20 mouse cellular contexts compared by ENCODE assay signal in the genomic region with DNA sequence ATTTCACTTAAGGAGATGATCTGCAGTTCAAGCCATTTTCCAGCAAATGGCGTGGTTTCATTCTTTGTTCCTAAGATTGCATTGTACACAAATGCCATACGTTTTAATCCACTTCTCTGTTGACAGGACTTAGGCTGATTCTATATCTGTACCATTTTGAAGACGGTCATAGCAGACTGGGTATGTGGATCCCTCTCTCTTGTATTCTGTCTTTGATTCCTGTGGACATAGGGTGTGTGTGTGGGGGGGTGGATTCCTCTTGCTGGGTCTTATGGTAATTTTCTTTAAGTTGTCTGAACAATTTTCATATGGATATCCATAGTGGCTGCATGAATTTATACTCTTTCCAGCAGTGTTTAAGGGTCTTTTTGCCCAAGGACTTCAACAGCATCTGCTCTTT.
DNase-seq lines count a peak whose midpoint lies in the region; ATAC-seq and TF ChIP-seq lines count a peak whose summit lies in the region.
"Had no signal": no experiment of that assay in that cellular context is flagged by ENCODE, and none has a peak within 500 bp of the region (broad histone marks: within the 10 kb centered on the region; RNA-seq: fewer than 3 reads in every experiment).

No protein-coding gene starts in this region.

- no peaks in the 10 kb centered on the region for H3K4me1 ChIP-seq in hindbrain, embryonic 12.5 days
- H3K4me1 ChIP-seq in hindbrain, postnatal 0 days (ENCODE audit: insufficient read depth, low read length) = no peaks in the 10 kb centered on the region
- no peaks in the 10 kb centered on the region for H3K4me1 ChIP-seq in midbrain, embryonic 12.5 days
- no peaks in the 10 kb centered on the region for H3K4me1 ChIP-seq in midbrain, embryonic 10.5 days
- no peaks in the 10 kb centered on the region for H3K4me1 ChIP-seq in midbrain, embryonic 14.5 days (ENCODE audit: control insufficient read depth, insufficient read depth, low read length)
- H3K4me1 ChIP-seq: embryonic facial prominence, embryonic 10.5 days; embryonic facial prominence, embryonic 12.5 days; forebrain, embryonic 13.5 days; forebrain, embryonic 15.5 days had no signal

- H3K9me3 ChIP-seq in hindbrain, embryonic 12.5 days (replicated peaks) = no peaks in the 10 kb centered on the region
- no peaks in the 10 kb centered on the region for H3K9me3 ChIP-seq in hindbrain, postnatal 0 days (ENCODE audit: low read length)
- no peaks in the 10 kb centered on the region for H3K9me3 ChIP-seq in midbrain, embryonic 12.5 days
- no peaks in the 10 kb centered on the region for H3K9me3 ChIP-seq in midbrain, embryonic 10.5 days (replicated peaks)
- H3K9me3 ChIP-seq in midbrain, embryonic 14.5 days (ENCODE audit: control insufficient read depth, low read length) = no peaks in the 10 kb centered on the region
- H3K9me3 ChIP-seq: embryonic facial prominence, embryonic 10.5 days; embryonic facial prominence, embryonic 12.5 days; forebrain, embryonic 13.5 days; forebrain, embryonic 15.5 days had no signal

- no peaks in the 10 kb centered on the region for H3K36me3 ChIP-seq in hindbrain, embryonic 12.5 days
- H3K36me3 ChIP-seq in hindbrain, postnatal 0 days (ENCODE audit: insufficient read depth, low read length) = no peaks in the 10 kb centered on the region
- no peaks in the 10 kb centered on the region for H3K36me3 ChIP-seq in midbrain, embryonic 12.5 days
- no peaks in the 10 kb centered on the region for H3K36me3 ChIP-seq in midbrain, embryonic 10.5 days
- no peaks in the 10 kb centered on the region for H3K36me3 ChIP-seq in midbrain, embryonic 14.5 days (ENCODE audit: control insufficient read depth, insufficient read depth, low read length)
- H3K36me3 ChIP-seq: embryonic facial prominence, embryonic 10.5 days; embryonic facial prominence, embryonic 12.5 days; forebrain, embryonic 15.5 days had no signal

- WGBS in hindbrain, embryonic 12.5 days = 69% methylated on average over 3 of the region's 3 CpGs
- 65% methylated on average over 3 of the region's 3 CpGs for WGBS in hindbrain, postnatal 0 days
- WGBS in midbrain, embryonic 12.5 days = 51% methylated on average over 3 of the region's 3 CpGs
- WGBS in midbrain, embryonic 10.5 days = 82% methylated on average over 3 of the region's 3 CpGs
- WGBS in midbrain, embryonic 14.5 days = 28% methylated on average over 3 of the region's 3 CpGs

- H3K4me3 ChIP-seq in hindbrain, embryonic 12.5 days = no peak overlapping the region
- H3K4me3 ChIP-seq in hindbrain, postnatal 0 days (ENCODE audit: low read length) = no peak overlapping the region
- no peak overlapping the region for H3K4me3 ChIP-seq in midbrain, embryonic 12.5 days
- H3K4me3 ChIP-seq in midbrain, embryonic 10.5 days = no peak overlapping the region
- H3K4me3 ChIP-seq in midbrain, embryonic 14.5 days (replicated peaks; ENCODE audit: low read depth, low read length) = no peak overlapping the region
- H3K4me3 ChIP-seq: embryonic facial prominence, embryonic 10.5 days; embryonic facial prominence, embryonic 12.5 days; forebrain, embryonic 13.5 days; forebrain, embryonic 15.5 days had no signal

- H3K27ac ChIP-seq in hindbrain, embryonic 12.5 days = no peak overlapping the region
- no peak overlapping the region for H3K27ac ChIP-seq in hindbrain, postnatal 0 days
- no peak overlapping the region for H3K27ac ChIP-seq in midbrain, embryonic 12.5 days (replicated peaks)
- H3K27ac ChIP-seq in midbrain, embryonic 10.5 days (replicated peaks) = no peak overlapping the region
- no peak overlapping the region for H3K27ac ChIP-seq in midbrain, embryonic 14.5 days (replicated peaks; ENCODE audit: low read depth, low read length)
- H3K27ac ChIP-seq: embryonic facial prominence, embryonic 10.5 days; embryonic facial prominence, embryonic 12.5 days; forebrain, embryonic 13.5 days; forebrain, embryonic 15.5 days had no signal

- DNase-seq in hindbrain, postnatal 0 days (ENCODE audit: low spot score) = no peak
- no peak for DNase-seq in midbrain, embryonic 10.5 days (ENCODE audit: low spot score)
- peak; percentile 21 for DNase-seq in brain, embryonic 14.5 days (ENCODE audit: low read depth)
- DNase-seq in midbrain, embryonic 14.5 days = peak; percentile 14
- DNase-seq in left cerebral cortex, postnatal 25 days (ENCODE audit: low spot score in 2 of 2) = no peak
- no peak for DNase-seq in lung, postnatal 4 days
- DNase-seq: adrenal gland, adult 2 months; adrenal gland, postnatal 10 days; adrenal gland, postnatal 25 days; cerebellum, adult 11-12 months; cerebellum, adult 2 months; cerebellum, adult 9-10 months; cerebellum, postnatal 10 days; cerebellum, postnatal 25 days had no signal

- ATAC-seq in hindbrain, embryonic 12.5 days (ENCODE audit: low FRiP score) = peak; percentile 61; the same call in 1 of the 2 replicates
- ATAC-seq in hindbrain, postnatal 0 days = no peak
- peak; percentile 95 for ATAC-seq in midbrain, embryonic 12.5 days (ENCODE audit: low FRiP score, low read depth)
- ATAC-seq in midbrain, embryonic 14.5 days (ENCODE audit: low FRiP score, low TSS enrichment) = peak; percentile 66; the same call in 1 of the 2 replicates
- ATAC-seq: forebrain, embryonic 13.5 days; forebrain, embryonic 15.5 days had no signal

- intact Hi-C loops in left cerebral cortex, postnatal 25 days (cut with DNase I) = loop anchor here (10.0 kb wide), 1 partner anchor 155 kb away; no protein-coding TSS in a partner anchor

- H3K9ac ChIP-seq in hindbrain, embryonic 12.5 days = no peak overlapping the region
- H3K9ac ChIP-seq in hindbrain, postnatal 0 days (replicated peaks; ENCODE audit: low read length) = no peak overlapping the region
- H3K9ac ChIP-seq in midbrain, embryonic 12.5 days (replicated peaks) = no peak overlapping the region
- H3K9ac ChIP-seq in midbrain, embryonic 14.5 days (replicated peaks; ENCODE audit: low read length) = no peak overlapping the region
- H3K9ac ChIP-seq: embryonic facial prominence, embryonic 12.5 days; forebrain, embryonic 13.5 days; forebrain, embryonic 15.5 days had no signal

- H3K4me2 ChIP-seq in hindbrain, embryonic 12.5 days (replicated peaks) = no peak overlapping the region
- H3K4me2 ChIP-seq in hindbrain, postnatal 0 days (ENCODE audit: low read depth, low read length) = no peak overlapping the region
- no peak overlapping the region for H3K4me2 ChIP-seq in midbrain, embryonic 12.5 days (replicated peaks)
- H3K4me2 ChIP-seq in midbrain, embryonic 14.5 days (ENCODE audit: low read length) = no peak overlapping the region
- H3K4me2 ChIP-seq: embryonic facial prominence, embryonic 12.5 days; forebrain, embryonic 13.5 days; forebrain, embryonic 15.5 days had no signal

- TF ChIP-seq POLR2A in brain, embryonic 14.5 days (IDR thresholded peaks at IDR 0.05; ENCODE audit: borderline replicate concordance, extremely low read depth, insufficient read depth, insufficient read length, poor library complexity, severe bottlenecking) = no peak

- H3K27me3 ChIP-seq in hindbrain, embryonic 12.5 days = no peaks in the 10 kb centered on the region
- H3K27me3 ChIP-seq in hindbrain, postnatal 0 days (ENCODE audit: insufficient read depth, low read length) = no peaks in the 10 kb centered on the region
- no peaks in the 10 kb centered on the region for H3K27me3 ChIP-seq in midbrain, embryonic 12.5 days
- peaks cover 22% of the 10 kb centered on the region for H3K27me3 ChIP-seq in midbrain, embryonic 10.5 days (ENCODE audit: low read depth, poor library complexity, severe bottlenecking)
- H3K27me3 ChIP-seq in midbrain, embryonic 14.5 days (ENCODE audit: control insufficient read depth, insufficient read depth, low read length) = no peaks in the 10 kb centered on the region
- H3K27me3 ChIP-seq: embryonic facial prominence, embryonic 12.5 days; forebrain, embryonic 13.5 days; forebrain, embryonic 15.5 days had no signal

- TF ChIP-seq CTCF in hindbrain, postnatal 0 days (IDR thresholded peaks at IDR 0.05; ENCODE audit: low read depth) = no peak
- TF ChIP-seq CTCF in brain, embryonic 14.5 days (IDR thresholded peaks at IDR 0.05; ENCODE audit: borderline replicate concordance, extremely low read depth, insufficient read depth, insufficient read length) = no peak

Comparison
In these comparisons a context has a peak if more than half of its experiments do, and no peak if none do; other contexts are left out.
1. DNase-seq: peak in brain, embryonic 14.5 days (single experiment) and midbrain, embryonic 14.5 days (single experiment); none in hindbrain, postnatal 0 days (single experiment), midbrain, embryonic 10.5 days (single experiment), left cerebral cortex, postnatal 25 days (0 of 2) and lung, postnatal 4 days (0 of 2).